Mouse (Mus musculus): ENCODE results near the gene Vmn1r122.
"Not testable (repeated sequence)": the region's sequence is repeated elsewhere in the genome, so short reads cannot be mapped to it uniquely, and the experiment has no call there.

The Vmn1r122 gene

GRCm38 (mm10) chr7:21134028-21134427 lies at the start of gene Vmn1r122:
TSS of gene Vmn1r122 (minus strand) at chr7:21134128.
- not testable (repeated sequence) for DNase-seq (ENCODE audit: low read depth, low spot score)

- DNase-seq (ENCODE audit: low read depth, low spot score) = not testable (repeated sequence)
Observed at GRCm38 (mm10) chr7:21161885-21162284, 28.0 kb upstream of the Vmn1r122 start, which contains the start of gene Vmn1r123. TSS of gene Vmn1r123 (plus strand) at chr7:21162185.

- not testable (repeated sequence) for DNase-seq (ENCODE audit: low read depth, low spot score)
Observed at GRCm38 (mm10) chr7:21098413-21098812, 35.5 kb downstream of the Vmn1r122 start, which contains the start of gene Vmn1r121. TSS of gene Vmn1r121 (minus strand) at chr7:21098513.
